ENCODE assay signal across 8 mouse cellular contexts in the genomic region with DNA sequence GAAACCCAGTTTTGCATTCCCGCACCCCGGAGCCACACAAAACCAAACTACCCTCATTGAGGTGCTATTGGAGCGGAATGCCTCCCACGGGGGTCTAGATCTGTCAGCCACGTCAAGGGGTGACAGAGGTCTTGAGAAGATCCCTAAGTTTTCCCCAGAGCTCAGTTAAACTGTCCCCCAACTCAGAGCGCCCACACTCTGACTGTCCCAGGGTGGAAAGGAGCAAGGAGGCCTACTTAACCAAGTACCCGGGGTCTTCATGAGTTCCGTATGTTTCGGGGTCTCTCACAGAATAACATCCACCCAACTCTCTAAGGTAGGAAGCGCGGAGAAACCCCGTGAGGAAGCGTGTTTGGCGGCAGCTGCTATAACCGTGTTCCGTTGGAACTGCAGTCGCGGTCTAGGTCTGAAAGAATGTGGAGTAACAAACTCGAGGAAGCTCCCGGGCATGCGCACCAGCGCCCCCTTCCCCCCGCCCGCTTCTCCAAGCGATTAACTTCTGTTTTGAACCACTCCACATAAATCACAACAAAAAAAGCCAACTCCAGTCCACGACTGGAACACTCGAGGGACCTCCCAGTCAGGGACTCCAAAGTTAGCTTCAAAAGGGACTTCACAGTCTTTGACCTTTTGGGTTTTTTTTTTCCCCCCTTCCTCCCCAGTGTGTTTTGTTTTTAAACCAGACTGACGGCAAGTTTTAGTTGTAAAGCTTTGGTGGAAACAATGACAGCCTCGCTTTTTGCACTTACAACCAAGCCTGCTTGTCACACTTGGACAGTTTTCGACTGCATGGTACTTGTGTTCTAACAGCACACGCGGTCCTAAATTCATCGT. TPM values are rescaled to one million over a fixed set of nuclear protein-coding genes. Genes with fewer than 3 reads are reported as not detected.
DNase-seq lines count a peak whose midpoint lies in the region; ATAC-seq and TF ChIP-seq lines count a peak whose summit lies in the region.

No protein-coding gene starts in this region.

- H3K9me3 ChIP-seq in heart, postnatal 0 days (replicated peaks; ENCODE audit: control insufficient read depth, low read length), result no peaks in the 10 kb centered on the region

- TF ChIP-seq CTCF in heart, postnatal 0 days (IDR thresholded peaks at IDR 0.05; ENCODE audit: low read depth), result peak; percentile 9; the same call in 1 of the 2 replicates

- no peak for TF ChIP-seq EP300 in heart, postnatal 0 days (IDR thresholded peaks at IDR 0.05; ENCODE audit: low read depth)

- peak overlapping the region; percentile 91 for H3K4me2 ChIP-seq in heart, postnatal 0 days (ENCODE audit: low read depth, low read length)

- H3K4me1 ChIP-seq in heart, postnatal 0 days (ENCODE audit: control insufficient read depth, insufficient read depth), result peaks cover 4% of the 10 kb centered on the region; the same call in 1 of the 2 replicates

- peak overlapping the region; percentile 64 for H3K9ac ChIP-seq in heart, postnatal 0 days (replicated peaks; ENCODE audit: low read depth, low read length)

- no peak for ATAC-seq in heart, postnatal 0 days (ENCODE audit: insufficient read depth, low read depth)

- under 1% methylated on average over 33 of the region's 33 CpGs for WGBS in heart, postnatal 0 days

- no peaks in the 10 kb centered on the region; the same call in 1 of the 2 replicates for H3K36me3 ChIP-seq in heart, postnatal 0 days (replicated peaks; ENCODE audit: control insufficient read depth, insufficient read depth, low read length)

- DNase-seq in CD4-positive helper T cell, adult 2 months (ENCODE audit: low read depth, low spot score), result peak; percentile 91
- DNase-seq in adrenal gland, adult 18-20 months (ENCODE audit: low spot score in 2 of 2), result peak; percentile 87 to 94
- peak; percentile 81 for DNase-seq in fibroblast of lung, adult 2 months (ENCODE audit: low read depth)
- DNase-seq in heart, postnatal 0 days (ENCODE audit: low spot score), result peak; percentile 87
- DNase-seq in kidney, postnatal 25 days, result peak; percentile 96 to 97
- DNase-seq in lung, postnatal 10 days, result peak; percentile 96
- DNase-seq in ovary, adult 18-20 months (ENCODE audit: low spot score), result peak; percentile 85
- peak; percentile 81 to 88 for DNase-seq in urinary bladder, adult 18-20 months (ENCODE audit: low spot score in 2 of 2)

- no peaks in the 10 kb centered on the region for H3K27me3 ChIP-seq in heart, postnatal 0 days (ENCODE audit: control insufficient read depth, insufficient read depth, low read length)

- peak overlapping the region; percentile 63 for H3K4me3 ChIP-seq in heart, postnatal 0 days (ENCODE audit: low read depth, low read length)

- peak overlapping the region; percentile 94 for H3K27ac ChIP-seq in heart, postnatal 0 days (ENCODE audit: low read depth)

RNA-seq across cellular contexts. Expression of gene Tgif1, which starts 3.7 kb away (rescaled TPM):
- total RNA-seq in adrenal gland, adult 18-20 months (2021), result 10 to 100 TPM; 42.5 to 58.2 TPM
- total RNA-seq in heart, postnatal 0 days (2014; rRNA removed; ENCODE audit: low replicate concordance), result 7.8 and 12.9 TPM in 2 replicates
- polyA plus RNA-seq in heart, postnatal 0 days (2015; fragmentation: Nextera tagmentation; extraction: Ambion mirVana), result 9.0 and 10.6 TPM in 2 replicates
